Mouse (Mus musculus) cortical plate, adult 2 months (tissue): ENCODE measurements at regions not wholly inside any gene's neighbourhood (a gene's known extent, or its start where the extent isn't known, plus 50 kb on each side); places are given as distances from the start of the nearest gene placed in this dataset.

Experiments
- CTCF ChIP-seq: fragments of 200-500 bp; IDR thresholded peaks from 2 replicates; pipeline ENCODE4 v1.5.1; 2011; ENCODE audit warnings: mild to moderate bottlenecking, control low read depth, low read length; ENCODE audit not compliant: insufficient read depth; ENCODE audit errors: extremely low read depth
- POLR2A ChIP-seq: fragments of 200-500 bp; IDR thresholded peaks from 2 replicates; pipeline ENCODE4 v1.6.1; 2011; ENCODE audit warnings: mild to moderate bottlenecking, low read length, control low read depth; ENCODE audit not compliant: insufficient read depth; ENCODE audit errors: extremely low read depth

DNA sequence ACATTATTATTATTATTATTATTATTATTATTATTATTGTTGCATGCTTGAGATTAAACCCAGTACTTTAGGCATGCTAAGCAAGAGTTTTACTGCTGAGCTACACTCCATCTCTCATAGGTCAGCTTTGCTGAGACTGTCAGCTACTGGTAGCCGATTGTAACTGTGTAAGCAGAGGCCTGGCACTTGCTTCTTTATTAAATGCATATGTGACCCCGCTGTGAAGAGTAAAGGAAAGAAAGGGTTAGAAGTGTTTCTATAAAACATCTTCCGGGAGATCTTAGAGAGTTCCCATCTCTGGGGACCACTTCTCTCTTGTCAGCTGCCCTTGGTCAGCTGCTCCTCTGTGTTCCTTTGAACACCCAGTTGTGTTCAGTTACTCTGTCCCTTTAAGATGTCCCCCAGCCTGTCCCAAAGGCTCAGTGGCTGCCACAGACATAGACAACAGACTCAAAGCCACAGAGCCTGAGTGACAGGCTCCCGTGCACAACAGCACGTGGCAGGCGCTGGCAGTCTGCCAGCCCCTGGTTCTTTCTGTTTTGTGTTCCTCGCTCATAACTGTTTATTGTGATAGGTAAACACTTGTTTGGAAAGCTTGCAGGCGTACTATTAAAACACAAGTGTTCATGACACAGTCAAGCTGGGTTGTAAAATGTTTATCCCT, 563.7 kb upstream of the Auts2 start:
- TF ChIP-seq CTCF, result no peak
- no peak for TF ChIP-seq POLR2A
